Mouse (Mus musculus): Measurements from ENCODE around the gene Hmgn1.

DNA sequence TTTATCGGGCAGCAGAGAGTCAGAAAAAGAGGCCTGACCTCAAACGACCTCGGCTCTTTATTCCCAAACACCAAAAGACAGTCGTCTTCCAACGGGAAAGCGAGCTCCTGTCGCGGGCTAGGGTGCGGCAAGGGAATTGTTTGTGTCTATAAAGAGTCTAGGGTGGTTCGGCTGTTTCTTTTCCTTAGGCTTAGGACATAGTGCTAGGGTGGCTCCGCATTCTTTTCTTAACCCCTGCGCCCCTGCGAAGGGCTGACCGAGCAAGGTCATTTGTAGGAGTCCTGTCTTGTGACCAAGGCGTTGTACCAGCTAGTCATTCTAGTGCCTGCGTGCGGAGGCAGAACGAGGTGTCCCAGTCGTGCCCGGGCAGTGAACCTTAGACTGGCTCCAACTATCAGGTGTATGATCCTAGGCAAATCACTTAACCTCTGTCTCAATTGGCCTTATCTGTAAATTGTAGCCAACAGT lies 44.3 kb downstream of the Hmgn1 start:
- TF ChIP-seq CTCF (IDR thresholded peaks at IDR 0.05; ENCODE audit: low read depth, low read length) = no peak
- TF ChIP-seq TAL1 (conservative IDR thresholded peaks at IDR 0.05; ENCODE audit: low read depth, low read length) = no peak
- TF ChIP-seq GATA1 (IDR thresholded peaks at IDR 0.05; ENCODE audit: borderline replicate concordance, low read length) = no peak
- TF ChIP-seq GATA2 (IDR thresholded peaks at IDR 0.05; ENCODE audit: borderline replicate concordance, low read depth, low read length) = no peak
- TF ChIP-seq POLR2AphosphoS5 (IDR thresholded peaks at IDR 0.05; ENCODE audit: insufficient replicate concordance, low read depth, low read length) = no peak
